Mouse (Mus musculus) adrenal gland, adult 18-20 months (tissue): ENCODE data around the gene Ypel2. TPM values are rescaled to one million over a fixed set of nuclear protein-coding genes. Genes with fewer than 3 reads are reported as not detected.

ENCODE experiments used
- DNase-seq, 2 experiments: peaks; one replicate each; pipeline ENCODE4 v3.0.0; 2021 to 2022; ENCODE audit warnings: low spot score in 2 of 2
- total RNA-seq, 2 experiments: library from RNA; stranded (reverse); gene quantifications; 1 replicate in 1 of 2; 2 replicates in 1 of 2; pipeline ENCODE4 v1.2.3; 2021

Ypel2 gene
- total RNA-seq, 2 experiments from 2014 or later = 12.8 to 31.2 TPM

DNA sequence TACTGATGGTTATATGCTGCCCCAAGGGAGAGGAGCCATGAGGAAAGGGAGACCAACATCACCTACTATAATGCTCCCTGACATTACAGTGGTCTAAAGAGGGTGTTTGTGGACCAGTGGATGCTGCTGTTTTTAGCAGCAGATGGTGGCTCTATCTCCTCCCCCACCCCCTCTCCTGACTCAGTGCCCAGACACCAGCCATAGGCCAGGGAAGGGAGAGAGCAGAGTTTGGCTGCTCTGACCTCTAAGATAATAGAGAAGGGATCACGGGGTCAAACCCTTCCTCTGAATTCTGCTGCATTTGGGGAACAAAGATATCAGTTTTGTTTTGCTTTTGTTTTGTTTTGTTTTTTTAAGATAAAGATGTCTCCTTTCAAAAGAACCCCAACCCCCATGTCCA lies 30.5 kb downstream of the Ypel2 start:
- no peak for DNase-seq

DNA sequence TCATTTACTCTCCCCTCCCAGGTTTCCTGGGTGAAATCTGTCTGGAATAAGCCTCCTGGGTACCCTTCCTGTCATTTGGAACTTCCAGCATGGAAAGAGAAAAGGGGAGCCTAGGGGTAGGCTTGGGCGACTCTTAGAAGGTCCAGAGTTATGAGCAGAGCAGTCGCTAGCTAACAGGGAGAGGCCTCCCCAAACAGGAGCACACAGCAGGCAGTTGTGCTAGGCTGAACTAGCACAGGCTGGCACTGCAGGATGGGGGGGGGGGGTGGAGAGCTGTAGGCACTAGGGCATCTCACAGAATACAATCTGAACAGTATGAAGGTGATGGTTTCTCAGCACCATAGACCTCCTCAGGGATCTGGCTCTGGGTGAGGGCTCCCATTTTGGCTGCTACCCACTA lies 31.1 kb downstream of the Ypel2 start:
- DNase-seq = no peak

DNA sequence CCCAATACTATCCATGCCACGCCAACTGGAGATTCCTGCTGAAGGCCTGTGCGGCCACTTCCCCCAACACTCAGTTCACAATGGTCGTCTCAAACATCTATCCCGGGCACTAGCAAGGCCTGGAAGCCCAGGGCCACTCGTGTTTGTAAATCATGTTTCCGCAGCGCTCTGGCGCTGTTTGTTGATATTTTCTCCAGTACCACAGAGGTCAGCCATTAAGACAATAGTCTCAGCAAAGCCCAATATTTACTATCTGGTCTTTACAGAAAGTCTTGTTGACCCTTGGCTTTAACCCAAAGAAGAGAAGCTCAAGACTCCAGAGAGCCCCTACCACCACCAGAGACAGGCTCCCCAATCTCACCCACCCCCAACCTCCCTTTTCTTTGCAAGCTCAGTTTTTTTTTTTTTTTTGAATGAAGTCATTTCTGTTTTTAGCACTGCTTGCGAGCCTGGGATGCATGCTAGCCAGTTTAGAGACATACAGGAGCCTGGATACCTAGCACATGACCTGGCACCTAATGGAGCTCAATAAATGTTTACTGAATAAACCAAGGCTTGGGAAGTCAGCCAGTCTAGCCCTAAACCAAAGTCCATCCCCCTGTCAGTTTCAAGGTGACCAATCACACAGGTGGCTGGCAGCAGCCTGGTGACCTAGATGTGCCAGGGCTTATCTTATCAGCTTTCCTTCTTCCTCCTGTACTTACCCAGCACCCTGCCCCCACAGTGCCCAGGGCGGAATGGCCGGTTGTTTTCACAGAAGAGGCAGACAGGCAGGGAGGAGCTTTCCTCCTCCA lies 31.8 kb downstream of the Ypel2 start:
- DNase-seq = peak; percentile 47 to 52

DNA sequence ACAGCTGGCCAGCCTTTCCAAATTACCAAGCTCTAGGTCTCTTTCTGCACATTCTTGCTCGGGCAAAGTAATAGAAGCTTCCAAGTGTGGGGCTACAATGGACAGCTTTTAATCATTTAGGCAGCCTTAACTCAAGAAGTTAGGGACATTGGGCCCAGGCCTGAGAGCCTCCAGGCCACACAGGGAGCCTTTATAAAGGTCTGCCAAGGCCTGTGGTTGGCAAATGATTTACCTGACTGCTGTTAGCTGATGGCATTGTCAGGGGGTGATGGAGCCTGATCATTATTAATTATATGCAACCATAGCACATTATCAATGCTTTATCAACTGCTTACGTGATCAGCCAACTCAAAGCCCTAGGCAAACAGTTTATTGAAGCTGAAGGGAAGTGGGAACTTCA lies 33.2 kb downstream of the Ypel2 start:
- DNase-seq = no peak

DNA sequence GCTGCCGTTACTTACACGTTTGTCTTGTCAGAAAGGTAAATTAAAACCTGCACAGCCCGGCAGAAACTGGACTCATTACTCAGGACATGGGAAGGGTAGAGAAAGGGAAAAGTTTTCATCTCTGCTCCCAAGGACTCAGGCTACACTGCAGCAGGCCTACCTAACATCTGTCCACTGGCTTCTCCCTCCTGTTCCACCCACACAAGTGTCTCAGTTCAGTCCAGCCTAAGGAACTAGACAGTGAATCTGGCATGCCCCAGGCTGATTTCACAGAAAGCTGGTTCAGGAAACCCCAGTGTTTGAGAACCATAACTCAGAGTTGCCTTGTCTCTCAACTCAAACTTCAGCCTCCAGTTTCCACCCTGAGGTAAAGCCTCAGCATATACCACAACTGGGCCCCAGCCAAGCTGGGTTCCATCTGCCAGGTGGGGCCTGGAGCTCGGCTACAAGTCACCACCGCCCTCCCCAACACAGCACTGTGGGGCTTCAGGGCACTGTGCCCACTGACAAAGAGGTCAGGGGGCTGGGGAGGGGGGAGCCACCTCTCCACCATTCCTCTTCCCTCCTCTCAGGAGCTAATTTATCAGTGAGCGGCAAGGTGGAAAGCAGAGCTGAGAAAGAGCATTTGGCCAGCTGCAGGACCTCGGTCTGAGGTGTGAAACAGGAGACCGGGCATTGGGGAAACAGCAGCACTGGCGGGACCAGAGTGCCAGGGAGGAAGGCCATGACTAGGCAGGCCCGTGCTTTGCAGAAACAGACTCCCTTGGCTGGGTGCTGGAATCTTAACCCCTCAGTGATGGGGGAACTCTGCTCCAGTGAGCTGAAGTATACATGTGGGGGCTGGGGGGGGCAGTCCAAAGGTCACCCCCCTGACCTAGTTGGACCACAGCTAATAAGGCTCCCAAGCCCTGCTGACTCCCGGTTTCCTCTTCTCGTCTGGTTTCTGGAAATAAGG lies 34.5 kb downstream of the Ypel2 start:
- DNase-seq = no peak

DNA sequence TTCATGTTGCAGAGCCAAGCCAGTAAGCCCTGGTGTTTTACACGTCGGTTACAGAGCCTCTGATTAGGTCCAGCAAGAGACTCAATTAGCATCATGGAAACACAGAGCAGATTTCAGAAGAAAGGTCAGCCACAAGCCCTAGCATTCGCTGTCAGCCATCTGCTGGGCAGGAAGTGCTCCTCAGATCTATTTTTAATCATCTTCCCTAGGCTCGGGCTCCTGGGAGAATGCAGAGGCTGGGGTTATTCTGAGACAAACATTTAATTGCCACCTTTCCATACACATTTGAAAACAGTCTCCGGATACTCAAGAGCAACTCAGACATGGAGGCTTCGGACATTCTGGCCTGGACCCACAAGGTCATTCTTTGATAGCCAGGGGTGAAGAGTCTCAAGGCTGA lies 35.3 kb downstream of the Ypel2 start:
- no peak for DNase-seq

DNA sequence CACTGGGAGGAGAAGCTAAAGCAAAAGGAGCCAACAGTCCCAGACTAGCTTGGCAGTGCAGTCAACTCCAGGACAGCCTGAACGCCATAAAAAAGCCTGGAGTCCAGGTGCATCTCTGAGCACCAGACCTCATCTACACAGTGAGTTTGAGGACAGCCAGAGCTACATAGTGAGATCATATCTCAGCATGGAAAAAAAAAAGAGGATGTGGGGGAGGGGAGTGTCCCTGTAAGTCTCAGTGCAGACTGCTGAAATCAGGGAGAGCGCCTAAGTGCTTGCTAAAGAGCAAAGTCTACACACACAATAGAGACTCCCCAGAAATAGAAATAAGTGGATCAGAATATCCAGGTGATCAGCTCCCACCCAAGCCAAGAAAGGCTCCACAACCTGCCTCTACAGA lies 37.1 kb downstream of the Ypel2 start:
- no peak for DNase-seq

DNA sequence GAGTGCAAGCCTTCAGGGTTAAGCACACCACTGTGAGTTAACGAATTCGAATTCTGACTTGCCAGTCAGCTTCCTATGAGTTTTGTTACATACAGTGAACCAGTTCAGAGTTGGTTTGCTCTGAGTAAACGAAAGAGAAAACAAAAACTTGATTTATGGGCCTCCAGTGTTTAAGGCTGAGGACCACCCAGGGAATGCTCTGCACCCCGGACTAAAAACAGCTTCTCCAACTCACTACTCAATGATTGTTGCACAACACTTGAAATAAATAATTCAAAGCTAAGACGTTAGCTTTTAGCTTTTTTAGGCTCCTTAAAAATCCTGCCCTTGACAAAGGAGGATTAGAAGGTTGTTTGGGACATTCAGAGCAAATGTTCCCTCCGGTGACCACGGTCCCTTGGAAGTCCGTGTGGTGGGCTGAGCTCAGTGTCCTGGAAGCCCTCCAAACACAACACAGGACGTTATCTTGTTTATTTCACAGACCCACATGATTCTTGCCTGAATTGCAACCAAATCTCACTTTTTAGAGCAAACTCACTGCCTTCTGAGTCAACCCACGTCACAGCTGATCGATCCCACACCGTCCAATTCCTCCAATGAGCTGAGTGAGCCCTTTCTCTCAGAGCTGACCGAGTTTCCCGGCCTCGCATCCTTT lies 38.8 kb downstream of the Ypel2 start:
- no peak for DNase-seq

DNA sequence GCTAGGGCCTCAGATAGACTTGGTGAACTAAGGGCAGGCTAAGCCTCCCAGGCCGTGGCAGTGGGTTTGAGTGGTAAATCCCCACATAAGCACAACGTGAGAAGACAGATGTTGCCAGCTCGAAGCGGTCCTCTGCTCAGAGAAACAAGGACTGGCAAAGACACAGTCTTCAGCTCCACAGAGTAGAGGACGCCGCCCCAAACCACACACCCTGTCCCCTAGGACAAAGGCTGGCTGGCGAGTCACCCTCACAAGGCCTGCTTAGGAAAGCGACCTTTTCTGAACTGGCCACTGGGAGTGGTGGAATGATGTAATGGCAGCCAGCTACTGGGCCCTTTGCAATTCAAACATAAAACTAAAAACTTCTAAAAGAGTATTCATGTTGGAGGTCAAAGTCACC lies 40.4 kb downstream of the Ypel2 start:
- peak in 1 of 2 experiments; percentile 46 for DNase-seq

DNA sequence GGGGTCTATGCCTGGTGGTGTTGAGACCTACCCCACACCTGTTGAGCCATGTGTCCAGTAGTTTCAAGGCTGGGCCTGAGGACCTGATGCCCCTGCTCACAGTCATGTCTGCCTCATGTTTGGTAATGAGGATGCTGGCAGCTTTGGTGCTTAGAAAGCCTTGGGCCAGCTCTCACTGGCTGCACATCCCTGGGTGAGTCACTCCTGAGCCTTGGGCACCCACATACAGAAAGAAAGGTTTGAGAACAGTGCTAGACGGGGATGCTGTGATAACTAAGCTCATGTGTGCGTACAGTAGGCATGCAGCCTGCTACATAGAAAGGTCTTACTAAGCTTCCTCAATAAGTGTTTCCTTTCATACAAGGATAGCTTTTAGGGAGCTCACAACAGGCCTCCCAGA lies 40.8 kb downstream of the Ypel2 start:
- DNase-seq = no peak

DNA sequence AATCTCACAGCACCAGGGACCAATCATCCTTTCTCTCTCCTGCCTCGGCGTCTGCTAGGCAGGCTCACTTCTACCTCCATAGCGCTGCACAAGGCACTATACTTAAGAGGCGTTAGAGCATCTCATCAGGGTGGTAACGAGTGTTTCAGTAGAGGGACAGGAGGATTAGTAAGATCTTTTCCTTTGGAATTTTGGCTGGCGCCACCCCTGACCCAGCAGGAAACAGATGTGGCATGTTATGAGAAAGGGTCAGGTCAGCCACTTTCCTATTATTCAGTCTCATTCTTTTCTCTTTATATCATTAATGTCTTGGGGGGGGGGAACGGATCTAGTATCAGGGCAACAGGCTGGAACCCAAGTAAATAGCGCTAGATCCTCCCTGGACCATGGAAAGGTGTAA lies 41.8 kb downstream of the Ypel2 start:
- no peak for DNase-seq

DNA sequence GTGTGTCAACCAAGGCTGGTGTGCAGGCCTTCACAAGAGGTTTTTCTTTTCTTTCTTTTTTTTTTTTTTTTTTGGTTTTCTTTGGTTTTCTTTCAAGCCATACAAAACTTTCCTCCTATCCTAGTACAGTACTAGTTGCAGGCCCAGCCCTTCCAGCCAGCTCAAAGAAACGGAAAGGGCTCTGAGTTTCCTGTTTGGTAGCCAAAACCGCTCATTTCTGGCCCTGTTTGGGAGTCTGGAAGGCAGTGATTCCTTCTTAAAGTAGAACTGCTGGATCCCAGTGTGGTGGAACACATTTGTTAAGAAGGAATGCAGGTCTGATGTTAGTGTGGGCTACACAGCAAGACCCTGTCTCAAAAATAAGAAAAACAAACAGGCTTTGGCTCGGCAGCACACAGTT lies 43.0 kb downstream of the Ypel2 start:
- no peak for DNase-seq

DNA sequence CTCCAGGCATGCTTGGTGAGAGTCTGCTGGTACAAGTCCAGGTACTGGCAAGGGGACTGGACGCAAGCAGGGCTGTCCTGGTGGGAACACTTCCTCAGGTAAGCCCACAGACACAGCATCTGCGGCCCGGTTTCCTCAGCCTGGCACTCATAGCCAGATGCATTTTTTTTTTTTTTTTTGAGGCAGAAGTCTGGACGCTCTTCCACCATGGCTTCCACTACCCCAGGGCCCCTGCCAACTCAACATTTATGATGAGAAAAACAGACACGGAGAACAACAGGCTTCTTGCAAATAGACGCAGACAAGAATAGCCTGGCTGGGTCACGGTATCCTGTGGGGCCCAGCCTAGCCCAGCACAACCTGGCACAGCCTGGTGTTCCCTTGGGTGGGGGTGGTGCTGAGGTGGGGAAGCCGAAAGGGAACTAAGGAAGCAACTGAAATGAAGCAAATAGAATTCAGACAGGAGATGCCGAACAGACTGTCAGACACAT lies 43.5 kb downstream of the Ypel2 start:
- DNase-seq = no peak

DNA sequence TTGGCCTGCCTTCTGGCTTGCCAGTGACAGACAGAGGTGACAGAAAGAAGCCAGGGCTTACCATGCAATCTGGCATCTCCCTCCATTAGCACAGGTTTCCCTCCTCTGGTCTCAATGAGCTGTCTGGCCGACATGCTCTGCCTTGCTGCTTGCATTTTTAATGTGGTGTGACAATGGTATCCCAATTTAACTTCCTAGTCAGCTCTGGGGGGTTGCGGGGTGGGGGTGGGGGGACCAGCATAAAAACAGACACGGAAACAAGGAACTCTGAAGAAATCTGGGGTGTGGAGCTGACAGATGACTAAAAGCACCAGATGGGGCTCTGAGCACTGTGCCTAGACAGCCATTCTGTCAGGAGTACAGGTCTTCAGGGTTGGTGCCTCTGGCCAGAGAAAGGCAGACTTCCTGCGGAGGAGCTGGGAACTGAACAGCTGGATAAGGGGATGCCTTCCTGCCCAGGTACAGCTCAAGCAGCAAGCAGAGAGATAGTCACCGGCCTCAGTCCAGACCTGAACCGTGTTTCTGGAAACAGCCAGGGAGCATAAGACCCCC lies 46.8 kb downstream of the Ypel2 start:
- DNase-seq = no peak

DNA sequence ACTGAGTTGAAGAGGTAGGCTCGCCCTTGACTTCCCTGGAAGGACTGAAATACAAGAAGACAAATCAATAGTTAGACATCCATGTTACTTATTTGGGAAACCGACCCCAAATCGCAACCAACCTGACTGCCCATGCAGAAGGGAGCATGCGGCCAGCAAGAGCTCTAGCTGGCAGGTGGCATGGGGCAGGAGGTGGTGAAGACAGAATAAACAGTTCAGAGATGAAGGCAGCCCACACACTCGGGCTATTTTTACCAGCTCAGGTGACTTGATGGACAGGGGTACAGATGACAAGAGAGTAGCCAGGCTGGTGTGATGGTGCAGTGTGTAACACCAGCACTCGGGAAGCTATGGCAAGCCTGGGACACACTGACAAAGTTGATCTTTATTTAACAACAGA lies 47.6 kb downstream of the Ypel2 start:
- no peak for DNase-seq

DNA sequence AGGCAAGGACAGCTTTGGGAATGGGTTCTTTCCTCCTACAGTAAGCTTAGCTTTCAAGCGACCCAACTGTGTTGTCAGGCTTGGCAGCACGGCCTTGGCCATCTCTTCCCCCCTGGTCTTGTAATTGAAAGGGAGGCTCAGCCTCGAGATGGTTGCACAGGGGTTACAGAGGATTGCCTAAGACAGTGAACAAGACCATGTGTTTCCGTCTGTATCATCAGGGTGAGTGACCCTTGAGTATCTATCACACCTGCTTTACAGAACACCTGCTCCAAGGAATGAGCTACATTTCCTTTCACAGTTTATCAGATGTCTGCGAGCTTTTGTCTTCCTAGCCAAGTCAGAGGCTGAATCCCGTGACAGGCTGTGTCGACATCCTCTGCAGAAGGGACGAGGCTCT lies 48.4 kb downstream of the Ypel2 start:
- DNase-seq = no peak

DNA sequence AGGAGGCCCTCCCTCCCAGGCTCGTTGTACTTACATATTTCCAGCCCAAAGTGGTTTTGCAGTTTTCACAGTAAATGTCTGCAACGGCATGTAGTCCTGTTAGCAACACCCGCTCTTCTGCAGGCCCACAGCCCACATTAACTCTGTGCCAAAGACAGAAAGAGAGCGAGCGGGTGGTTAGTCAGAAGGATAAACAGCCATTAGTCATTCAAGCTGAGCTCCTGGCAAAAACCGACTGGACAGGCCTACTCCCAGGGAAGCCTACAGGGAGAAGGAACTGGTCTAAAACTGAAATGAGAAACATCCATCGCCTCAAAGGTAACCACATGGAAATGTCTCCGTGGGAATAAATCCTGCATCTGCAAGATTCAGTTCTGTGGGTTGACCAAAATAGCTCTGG lies 49.0 kb downstream of the Ypel2 start:
- no peak for DNase-seq

DNA sequence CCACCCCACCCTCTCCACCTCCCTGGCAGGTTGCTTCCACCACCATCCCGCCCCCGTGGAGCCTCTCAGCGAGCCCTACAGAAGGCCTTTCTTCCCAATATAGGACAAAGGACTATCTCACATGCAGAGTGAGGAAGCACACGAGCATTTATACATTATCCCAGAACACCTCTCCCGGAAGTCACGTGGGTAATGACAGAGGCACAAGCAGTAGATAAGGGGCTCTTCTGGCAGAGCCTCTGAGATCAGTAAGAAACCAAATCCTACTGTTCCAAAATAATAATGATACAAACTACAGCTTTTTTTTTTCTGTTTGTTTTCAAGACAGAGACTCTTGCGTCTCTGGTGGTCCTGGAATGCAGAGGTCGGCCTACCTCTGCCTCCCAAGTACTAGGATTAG lies 51.6 kb downstream of the Ypel2 start:
- no peak for DNase-seq

DNA sequence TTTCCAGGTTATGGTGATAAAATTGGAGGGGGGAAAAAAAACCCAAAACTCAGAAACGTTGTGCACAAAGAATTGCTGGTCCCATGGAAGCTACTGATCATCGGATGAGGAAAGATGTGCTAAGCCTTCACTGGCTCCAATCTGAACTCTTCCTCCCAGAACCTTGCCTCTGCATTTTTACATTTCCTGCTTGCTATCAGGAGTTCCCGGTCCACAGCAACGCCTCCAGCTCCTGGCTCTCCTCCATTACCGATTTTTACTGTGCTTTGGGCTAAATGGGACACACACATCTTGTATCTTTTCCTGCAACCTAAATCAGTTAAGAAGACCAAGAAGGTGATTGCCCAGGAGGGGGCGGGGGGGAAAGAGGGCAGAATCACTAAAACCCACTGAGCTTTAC lies 54.0 kb downstream of the Ypel2 start:
- no peak for DNase-seq

DNA sequence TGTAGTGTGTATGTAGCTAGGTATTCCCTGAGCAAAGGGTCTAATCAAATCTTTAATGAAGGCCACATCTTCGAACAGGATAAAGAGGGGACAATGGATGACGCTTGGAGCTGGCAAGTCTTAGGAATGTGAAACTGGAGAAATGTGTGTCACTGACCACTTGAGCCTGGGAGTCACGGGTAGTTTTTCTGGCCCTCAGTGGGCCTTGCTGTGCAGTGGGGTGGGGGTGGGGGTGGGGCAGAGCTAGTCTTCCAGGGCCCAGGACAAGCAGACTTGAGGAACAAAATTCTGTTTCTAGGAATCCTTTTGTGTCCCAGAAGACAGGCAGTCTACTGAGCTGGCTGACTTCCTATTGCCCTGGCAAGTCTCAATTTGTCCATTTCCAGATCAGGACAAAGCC lies 55.0 kb downstream of the Ypel2 start:
- no peak for DNase-seq

DNA sequence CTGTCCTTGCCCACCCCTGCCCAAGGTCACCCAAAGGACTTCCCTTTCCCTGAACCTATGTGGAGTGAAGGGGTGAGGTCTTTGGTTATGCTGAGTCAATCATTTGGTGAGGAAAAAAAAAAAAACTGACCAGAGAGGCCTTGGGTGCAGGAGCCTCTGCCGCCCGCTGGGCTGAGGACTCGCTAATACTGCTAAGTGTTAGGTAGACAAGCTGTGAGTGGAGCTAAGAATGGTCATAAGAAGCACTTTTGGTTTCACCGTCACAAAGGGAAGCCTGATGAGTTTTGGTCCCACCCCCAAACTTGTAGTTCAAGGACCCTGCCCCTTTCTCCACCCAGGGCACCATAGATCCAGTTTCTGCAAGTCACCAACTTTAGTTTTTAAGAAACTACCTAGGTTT lies 55.4 kb downstream of the Ypel2 start:
- no peak for DNase-seq
